Mouse (Mus musculus) embryonic facial prominence, embryonic 11.5 days (tissue): Measurements from ENCODE around the gene Ostn. TPM values are rescaled to one million over a fixed set of nuclear protein-coding genes. Genes with fewer than 3 reads are reported as not detected.

Experiments
- ATAC-seq: fragments of 200-750 bp; cut with Nextera tagmentation; replicated peaks from 2 replicates; pipeline ENCODE4 v1.8.0; 2017; ENCODE audit warnings: low read depth; ENCODE audit not compliant: insufficient number of reproducible peaks, low FRiP score, low TSS enrichment
- DNase-seq: peaks from one replicate; pipeline ENCODE4 v3.0.0-alpha.2; 2015; ENCODE audit warnings: low spot score
- H3K27ac ChIP-seq: fragments of 300-500 bp; sonication (generic); replicated peaks from 2 replicates; pipeline ENCODE4 v1.5.1; 2014; ENCODE audit warnings: mild to moderate bottlenecking, low read depth, low read length, control low read depth
- H3K27me3 ChIP-seq: fragments of 300-500 bp; sonication (generic); 2 replicates; pipeline ENCODE4 v1.6.1; 2014; ENCODE audit warnings: mild to moderate bottlenecking, low read length, moderate library complexity, mixed read lengths; ENCODE audit not compliant: control insufficient read depth, insufficient read depth
- H3K36me3 ChIP-seq: fragments of 300-500 bp; sonication (generic); replicated peaks from 2 replicates; pipeline ENCODE4 v1.6.1; 2014; ENCODE audit warnings: low read depth, mild to moderate bottlenecking, low read length, moderate library complexity, mixed read lengths; ENCODE audit not compliant: control insufficient read depth, insufficient read depth
- H3K4me1 ChIP-seq: fragments of 300-500 bp; sonication (generic); 2 replicates; pipeline ENCODE4 v1.6.1; 2014; ENCODE audit warnings: low read length, mixed read lengths; ENCODE audit not compliant: control insufficient read depth, insufficient read depth
- H3K4me2 ChIP-seq: fragments of 300-500 bp; sonication (generic); 2 replicates; pipeline ENCODE4 v1.6.1; 2014; ENCODE audit warnings: low read depth, mild to moderate bottlenecking, control low read depth, low read length, moderate library complexity
- H3K4me3 ChIP-seq: fragments of 300-500 bp; sonication (generic); 2 replicates; pipeline ENCODE4 v1.5.1; 2014; ENCODE audit warnings: low read depth, low read length, control low read depth
- H3K9ac ChIP-seq: fragments of 300-500 bp; sonication (generic); replicated peaks from 2 replicates; pipeline ENCODE4 v1.6.1; 2014; ENCODE audit warnings: mild to moderate bottlenecking, control low read depth, low read length
- H3K9me3 ChIP-seq: fragments of 300-500 bp; sonication (generic); replicated peaks from 2 replicates; pipeline ENCODE4 v1.6.1; 2016; ENCODE audit warnings: mild to moderate bottlenecking, low read length, inconsistent platforms, mixed read lengths; ENCODE audit not compliant: control insufficient read depth
- WGBS: fragments of 180-500 bp; shearing (Covaris S2); extraction: QIAGEN DNeasy Blood & Tissue Kit; methylation state at CpG from one replicate; pipeline ENCODE4 v1.1.7; 2014; 5-methylcytosine and 5-hydroxymethylcytosine counted together
- polyA plus RNA-seq: library from polyadenylated mRNA; unstranded; fragments of >200 nt; fragmentation: Nextera tagmentation; extraction: Ambion mirVana; gene quantifications from 2 replicates; pipeline ENCODE4 v1.2.1, GENCODE M21; 2014

Gene Ostn
- polyA plus RNA-seq, 1 experiment from 2014 or later, result not detected

- H3K36me3 ChIP-seq, result no peaks in the 10 kb centered on the region
- WGBS, result 86% methylated on average over 3 of the region's 3 CpGs
- no peaks in the 10 kb centered on the region for H3K27me3 ChIP-seq
- H3K4me3 ChIP-seq, result no peak overlapping the region
- H3K9me3 ChIP-seq, result no peaks in the 10 kb centered on the region
- H3K27ac ChIP-seq, result no peak overlapping the region
- no peak overlapping the region for H3K4me2 ChIP-seq
- no peak overlapping the region for H3K9ac ChIP-seq
- ATAC-seq, result no peak
- no peaks in the 10 kb centered on the region for H3K4me1 ChIP-seq
- no peak for DNase-seq
These were observed 66.8 kb downstream of the Ostn start for GRCm38 (mm10) chr16:27374139-27374538.

- H3K4me2 ChIP-seq, result no peak overlapping the region
- H3K4me3 ChIP-seq, result no peak overlapping the region
- H3K9me3 ChIP-seq, result no peaks in the 10 kb centered on the region
- WGBS, result 89% methylated on average over 2 of the region's 2 CpGs
- H3K27me3 ChIP-seq, result no peaks in the 10 kb centered on the region
- ATAC-seq (no peak), DNase-seq (no peak)
- no peaks in the 10 kb centered on the region for H3K36me3 ChIP-seq
- H3K9ac ChIP-seq, result no peak overlapping the region
- no peaks in the 10 kb centered on the region for H3K4me1 ChIP-seq
- no peak overlapping the region for H3K27ac ChIP-seq
These were observed 68.0 kb downstream of the Ostn start for GRCm38 (mm10) chr16:27375318-27375717.

- Histone ChIP-seq H3K4me3 (no peak overlapping the region), H3K27ac (no peak overlapping the region), H3K9me3 (no peaks in the 10 kb centered on the region), H3K27me3 (no peaks in the 10 kb centered on the region), H3K4me1 (no peaks in the 10 kb centered on the region), H3K36me3 (no peaks in the 10 kb centered on the region), H3K4me2 (no peak overlapping the region), H3K9ac (no peak overlapping the region)
- DNase-seq (no peak), ATAC-seq (no peak)
These were observed 69.3 kb downstream of the Ostn start for GRCm38 (mm10) chr16:27376556-27376955.

GRCm38 (mm10) chr16:27382217-27382616, 74.9 kb downstream of the Ostn start:
- DNase-seq (no peak), ATAC-seq (no peak)
- Histone ChIP-seq H3K9me3 (no peaks in the 10 kb centered on the region), H3K27me3 (no peaks in the 10 kb centered on the region), H3K4me1 (no peaks in the 10 kb centered on the region), H3K4me3 (no peak overlapping the region), H3K27ac (no peak overlapping the region), H3K36me3 (no peaks in the 10 kb centered on the region), H3K4me2 (no peak overlapping the region), H3K9ac (no peak overlapping the region)
- 87% methylated on average over 4 of the region's 4 CpGs for WGBS

- Histone ChIP-seq H3K27me3 (no peaks in the 10 kb centered on the region), H3K4me2 (no peak overlapping the region), H3K4me1 (no peaks in the 10 kb centered on the region), H3K9me3 (no peaks in the 10 kb centered on the region), H3K4me3 (no peak overlapping the region), H3K36me3 (no peaks in the 10 kb centered on the region), H3K9ac (no peak overlapping the region), H3K27ac (no peak overlapping the region)
- no peak for ATAC-seq
- WGBS, result 74% methylated on average over 4 of the region's 4 CpGs
- DNase-seq, result no peak
These were observed 77.8 kb downstream of the Ostn start for GRCm38 (mm10) chr16:27384893-27385603.

- no peaks in the 10 kb centered on the region for H3K9me3 ChIP-seq
- DNase-seq (no peak), ATAC-seq (no peak)
- H3K27me3 ChIP-seq, result no peaks in the 10 kb centered on the region
- 75% methylated on average over 1 of the region's 1 CpGs for WGBS
- H3K36me3 ChIP-seq, result no peaks in the 10 kb centered on the region
- H3K9ac ChIP-seq, result no peak overlapping the region
- H3K4me3 ChIP-seq, result no peak overlapping the region
- no peaks in the 10 kb centered on the region for H3K4me1 ChIP-seq
- H3K4me2 ChIP-seq, result no peak overlapping the region
- no peak overlapping the region for H3K27ac ChIP-seq
These were observed 78.4 kb downstream of the Ostn start for GRCm38 (mm10) chr16:27385649-27386048.

- ATAC-seq, result no peak
- Histone ChIP-seq H3K36me3 (no peaks in the 10 kb centered on the region), H3K9ac (no peak overlapping the region), H3K4me1 (no peaks in the 10 kb centered on the region), H3K9me3 (no peaks in the 10 kb centered on the region), H3K27me3 (no peaks in the 10 kb centered on the region), H3K27ac (no peak overlapping the region), H3K4me3 (no peak overlapping the region), H3K4me2 (no peak overlapping the region)
- DNase-seq, result no peak
- WGBS, result 76% methylated on average over 4 of the region's 4 CpGs
These were observed 79.6 kb downstream of the Ostn start for GRCm38 (mm10) chr16:27386850-27387407.
